Mouse (Mus musculus): ENCODE measurements at regions not wholly inside any gene's neighbourhood (a gene's known extent, or its start where the extent isn't known, plus 50 kb on each side); places are given as distances from the start of the nearest gene placed in this dataset.

DNA sequence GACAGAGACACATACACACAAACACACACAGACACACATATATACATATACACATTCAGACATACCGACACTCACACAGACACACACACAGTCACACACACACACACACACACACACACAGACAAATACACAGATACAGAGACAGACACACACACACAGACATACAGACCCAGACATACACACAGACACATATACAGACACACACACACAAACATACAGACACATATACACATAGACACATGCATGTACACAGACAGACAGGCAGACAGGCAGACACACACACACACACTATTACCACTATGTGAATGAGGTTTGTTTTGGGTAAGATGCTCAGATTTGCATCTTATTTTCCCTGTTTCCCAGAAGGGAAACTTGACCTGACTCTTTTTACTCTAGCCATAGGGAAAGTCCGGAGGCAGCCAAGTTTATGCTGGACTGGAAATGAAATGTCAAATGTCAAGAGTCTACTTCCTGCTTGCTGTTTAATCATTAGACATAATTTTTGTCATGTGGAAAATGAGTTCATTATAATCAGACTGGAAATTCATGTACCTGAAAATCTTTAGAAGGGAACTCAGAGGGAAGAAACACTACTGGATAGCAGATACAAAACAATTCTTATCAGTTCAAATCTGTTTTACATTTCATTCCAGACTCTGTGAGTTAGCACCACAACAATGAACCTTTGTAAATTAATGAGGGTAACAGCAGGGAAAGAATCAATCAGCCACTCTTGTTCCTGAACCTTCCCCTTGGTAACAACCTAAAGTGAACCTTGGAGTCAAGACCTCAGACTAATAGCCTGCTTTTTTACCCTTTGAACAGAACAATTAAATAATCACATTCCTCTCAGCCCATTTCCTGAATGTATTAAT, 651.1 kb downstream of the Gsdmc2 start:
- ATAC-seq (ENCODE audit: poor library complexity, severe bottlenecking): no peak

DNA sequence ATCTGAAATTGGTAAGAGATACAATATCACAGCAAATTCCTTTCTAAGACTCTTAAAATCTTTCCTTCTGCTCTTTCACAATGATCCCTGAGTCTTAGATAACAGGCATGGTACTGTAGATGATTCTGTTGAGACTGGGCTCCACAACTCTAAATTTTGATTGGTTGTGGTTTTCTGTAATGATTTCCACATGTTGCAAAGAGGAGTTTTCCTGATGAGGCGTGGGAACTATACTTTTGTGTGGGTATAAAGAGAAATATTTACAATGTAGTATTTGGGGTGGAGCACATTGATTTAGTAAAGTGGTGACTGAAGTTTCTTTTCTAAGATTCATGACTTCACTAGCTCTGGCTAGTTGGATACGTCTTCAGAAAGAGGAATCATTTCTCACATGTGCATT, 653.2 kb downstream of the Gsdmc2 start:
- no peak for ATAC-seq (ENCODE audit: poor library complexity, severe bottlenecking)

DNA sequence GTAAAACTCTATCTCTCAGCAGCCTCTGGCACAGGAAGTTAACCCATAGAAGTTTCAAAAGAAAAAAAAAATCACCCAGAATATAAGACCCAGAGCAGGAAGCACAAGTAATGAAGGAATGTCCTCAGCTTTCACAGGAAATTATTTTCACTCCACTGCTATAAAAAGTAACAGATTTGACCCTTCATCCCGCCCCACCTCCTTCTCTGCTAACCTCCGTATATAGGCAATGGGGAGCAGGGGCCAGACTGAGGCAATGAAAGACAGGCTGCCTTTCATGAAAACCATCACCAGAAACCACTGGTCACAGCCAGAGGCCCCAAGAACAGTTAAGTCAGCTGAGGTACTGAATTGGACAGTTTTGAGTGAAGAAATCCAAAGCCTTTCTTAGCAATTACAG, 654.9 kb downstream of the Gsdmc2 start:
- no peak for ATAC-seq (ENCODE audit: poor library complexity, severe bottlenecking)

DNA sequence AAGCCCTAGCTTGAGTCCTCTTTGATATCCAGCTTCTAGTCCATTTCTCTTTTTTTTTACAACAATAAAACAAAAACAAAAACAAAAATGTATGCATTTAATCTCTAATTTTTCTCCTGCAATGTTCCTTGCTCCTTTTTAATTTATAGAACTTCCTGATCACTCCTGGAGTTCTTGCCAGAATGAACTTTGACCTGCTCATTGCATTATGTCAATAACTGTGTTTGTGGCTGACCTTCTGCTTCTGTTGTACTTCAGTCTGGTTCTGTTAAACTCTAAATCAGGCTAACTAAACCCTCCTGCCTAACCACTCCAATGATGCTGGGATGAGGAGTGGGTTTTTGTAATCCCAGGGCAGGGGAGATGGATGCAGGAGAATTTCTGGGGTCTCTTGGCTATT, 674.0 kb downstream of the Gsdmc2 start:
- ATAC-seq (ENCODE audit: poor library complexity, severe bottlenecking): no peak

DNA sequence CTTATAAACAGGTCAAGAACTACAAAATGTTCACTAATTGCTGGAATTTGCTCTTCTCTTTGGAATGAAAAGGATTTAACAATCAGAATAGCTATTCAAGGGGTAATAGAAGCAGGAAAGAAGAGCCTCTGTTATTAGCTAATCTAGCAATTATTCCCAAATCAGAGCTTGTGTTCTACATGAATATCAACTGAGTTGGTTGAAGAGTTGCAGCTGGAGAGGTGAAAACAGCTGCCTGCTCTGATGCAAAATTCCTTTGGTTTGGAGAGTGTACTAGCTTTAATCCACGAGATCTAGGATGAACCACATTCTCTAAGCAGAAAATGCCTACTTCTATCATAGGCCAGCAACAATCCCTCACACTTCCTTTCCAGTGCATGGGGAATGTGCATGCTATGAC, 674.8 kb downstream of the Gsdmc2 start:
- ATAC-seq (ENCODE audit: poor library complexity, severe bottlenecking): no peak

DNA sequence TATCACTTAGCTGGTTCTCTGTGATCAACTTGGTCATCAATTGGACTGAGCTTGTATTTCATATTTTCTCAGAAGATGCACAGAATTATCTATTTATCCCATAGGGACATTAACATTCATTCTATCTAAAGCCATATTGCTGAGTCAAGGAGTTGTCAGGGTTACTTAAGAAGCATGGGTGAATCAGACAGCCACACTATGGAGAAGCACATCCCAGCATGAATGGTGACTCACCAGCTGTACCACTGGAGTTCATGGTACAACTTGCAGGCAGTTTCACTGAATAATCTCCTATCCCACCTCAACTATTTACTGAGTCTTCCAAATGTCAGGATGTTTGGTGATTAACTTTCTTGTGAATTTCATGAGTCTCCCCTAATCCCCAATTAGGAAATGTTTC, 678.6 kb downstream of the Gsdmc2 start:
- no peak for ATAC-seq (ENCODE audit: poor library complexity, severe bottlenecking)

DNA sequence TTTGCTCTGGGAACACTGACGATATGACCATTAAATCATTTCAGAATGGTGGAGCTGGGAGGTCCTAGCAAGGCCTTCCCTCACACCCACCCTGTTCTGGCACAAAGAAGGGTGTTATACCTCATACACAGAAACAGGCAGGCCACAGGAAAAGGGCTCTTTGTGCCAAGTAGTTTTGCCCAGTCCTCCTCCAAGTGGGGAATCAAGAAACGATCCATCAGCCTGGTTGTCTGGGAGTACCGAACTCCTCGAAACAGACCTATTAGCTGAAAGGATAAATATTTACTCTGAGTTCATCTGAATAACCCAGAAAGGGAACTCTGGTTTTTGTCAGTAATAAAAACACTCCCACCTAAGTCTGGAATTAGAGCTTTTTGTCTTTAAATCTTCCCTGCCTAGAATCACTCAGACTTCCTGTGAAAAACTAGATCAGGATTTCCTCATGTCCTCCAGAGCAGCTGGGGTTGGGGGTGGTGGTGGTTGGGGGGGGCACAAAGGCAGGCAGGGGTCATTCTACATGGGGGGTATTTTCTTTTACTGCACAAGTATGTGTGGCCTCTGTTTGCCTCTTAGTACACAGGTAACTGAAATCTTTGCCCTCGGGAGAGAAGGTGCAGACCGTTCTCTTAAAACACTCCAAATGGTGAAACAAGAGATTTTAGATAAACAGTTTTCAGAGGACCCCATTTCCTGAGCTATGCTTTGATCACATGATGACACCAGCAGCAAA, 681.3 kb downstream of the Gsdmc2 start:
- no peak for ATAC-seq (ENCODE audit: poor library complexity, severe bottlenecking)

DNA sequence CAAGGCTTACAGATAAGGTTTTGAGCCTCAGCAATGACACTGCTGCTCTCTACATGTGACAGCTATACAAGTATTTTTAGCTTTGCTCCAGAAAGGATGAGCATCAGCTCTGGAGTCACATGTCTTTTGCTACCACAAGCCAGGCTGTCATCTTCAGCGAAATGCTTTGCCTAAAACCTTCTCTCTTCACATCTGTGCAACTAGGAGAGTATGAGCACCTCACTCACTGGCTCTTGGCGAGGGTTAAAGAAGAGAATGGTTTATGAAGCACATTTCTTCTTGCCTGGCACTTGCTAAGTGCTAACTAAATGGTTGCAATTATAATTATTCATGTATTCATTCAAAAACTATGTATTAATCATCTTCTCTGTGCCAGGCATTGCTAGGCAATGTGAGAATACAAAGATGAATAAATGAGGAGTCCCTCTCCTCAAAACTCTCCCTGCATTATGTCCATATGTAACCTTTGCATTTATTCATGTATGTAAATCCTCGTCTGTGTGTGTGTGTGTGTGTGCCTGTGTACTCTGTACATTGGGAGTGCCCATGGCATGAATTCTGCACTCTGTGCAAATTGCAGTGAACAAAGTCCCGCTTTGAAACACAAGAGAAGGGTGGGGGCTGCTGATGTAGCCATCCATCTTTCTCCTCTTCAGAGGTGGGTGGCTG, 682.0 kb downstream of the Gsdmc2 start:
- no peak for ATAC-seq (ENCODE audit: poor library complexity, severe bottlenecking)

DNA sequence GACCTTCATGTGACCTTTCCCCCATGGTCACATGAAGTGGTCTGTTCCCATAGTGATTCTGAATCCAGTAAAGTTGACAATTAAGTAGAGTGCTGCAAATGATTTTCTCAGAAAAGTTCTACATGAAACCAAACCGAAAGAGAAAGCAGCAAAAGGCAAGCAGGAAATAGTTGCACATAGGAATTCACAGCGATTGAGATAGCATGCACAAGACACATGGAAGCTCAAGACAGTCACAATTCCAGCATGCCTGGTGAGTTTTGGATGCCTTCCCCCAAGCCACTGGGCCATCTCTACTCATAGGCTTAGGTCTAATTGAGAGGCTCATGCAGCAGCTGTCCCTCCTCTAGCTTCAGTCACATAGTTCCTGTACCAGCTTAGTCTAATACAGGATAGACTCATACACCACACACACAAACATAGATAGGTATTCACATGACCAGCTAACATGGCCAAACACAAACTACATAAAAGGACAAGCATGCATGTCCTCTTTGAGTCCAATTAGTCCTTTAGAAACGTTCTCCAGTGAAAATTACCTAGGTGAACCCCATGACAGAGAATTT, 721.8 kb downstream of the Gsdmc2 start:
- ATAC-seq (ENCODE audit: poor library complexity, severe bottlenecking): no peak

DNA sequence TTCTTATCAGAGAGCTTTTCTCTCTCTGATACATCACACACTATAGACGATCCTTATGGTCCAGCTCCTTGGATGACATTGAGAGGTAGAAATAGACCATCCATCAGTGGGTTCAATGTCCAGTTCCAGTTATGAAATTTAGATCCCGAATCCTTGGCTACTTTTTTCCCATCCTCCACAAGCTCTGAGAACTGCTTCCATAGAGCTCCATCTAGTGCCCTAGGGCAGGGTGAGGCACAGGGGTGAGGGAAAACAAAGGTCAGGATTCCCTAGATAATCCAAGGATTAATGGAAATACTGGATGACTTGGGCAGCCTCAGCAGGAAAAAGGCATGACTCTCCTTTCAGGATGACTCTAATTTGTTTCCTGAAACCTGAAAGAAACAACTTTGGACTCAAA, 732.1 kb downstream of the Gsdmc2 start:
- no peak for ATAC-seq (ENCODE audit: poor library complexity, severe bottlenecking)

DNA sequence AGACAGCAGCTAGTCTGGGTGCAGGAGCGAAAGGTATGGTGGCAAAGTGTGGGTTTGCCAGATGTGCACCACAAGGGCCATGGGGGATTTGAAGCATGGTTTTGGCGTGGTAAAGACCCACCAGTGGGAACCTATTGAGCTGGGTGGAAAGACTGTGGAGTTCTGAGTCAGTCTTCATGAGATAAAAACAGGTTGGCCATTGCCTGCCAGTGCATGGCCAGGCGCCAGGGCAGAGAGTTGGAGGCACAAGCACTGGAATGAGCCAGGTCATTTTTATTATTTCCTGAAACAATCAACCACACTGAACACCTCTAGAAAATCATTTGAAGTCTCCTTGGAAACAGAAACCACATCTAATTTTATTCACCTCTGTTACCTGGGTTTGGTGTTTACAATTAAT, 744.9 kb downstream of the Gsdmc2 start:
- ATAC-seq (ENCODE audit: poor library complexity, severe bottlenecking): no peak

DNA sequence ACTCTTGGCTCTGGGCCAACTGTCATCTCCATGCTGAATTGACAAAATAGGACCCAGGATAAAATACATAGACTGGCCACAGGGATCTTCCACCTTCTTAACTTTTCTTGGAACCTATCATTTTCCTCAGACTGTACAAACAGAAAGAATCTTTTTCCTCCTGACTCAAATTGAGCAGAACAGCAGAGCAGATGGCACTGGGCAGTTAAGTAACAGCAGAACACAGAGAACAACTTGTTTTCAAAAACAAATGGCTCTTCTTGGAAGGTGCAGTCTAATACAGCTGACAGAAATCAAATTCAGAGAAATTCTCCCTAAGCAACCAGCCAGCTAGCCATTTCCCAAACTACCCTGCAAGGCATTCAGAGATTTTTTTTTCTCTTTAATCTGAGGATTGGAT, 763.0 kb downstream of the Gsdmc2 start:
- ATAC-seq (ENCODE audit: poor library complexity, severe bottlenecking): no peak

DNA sequence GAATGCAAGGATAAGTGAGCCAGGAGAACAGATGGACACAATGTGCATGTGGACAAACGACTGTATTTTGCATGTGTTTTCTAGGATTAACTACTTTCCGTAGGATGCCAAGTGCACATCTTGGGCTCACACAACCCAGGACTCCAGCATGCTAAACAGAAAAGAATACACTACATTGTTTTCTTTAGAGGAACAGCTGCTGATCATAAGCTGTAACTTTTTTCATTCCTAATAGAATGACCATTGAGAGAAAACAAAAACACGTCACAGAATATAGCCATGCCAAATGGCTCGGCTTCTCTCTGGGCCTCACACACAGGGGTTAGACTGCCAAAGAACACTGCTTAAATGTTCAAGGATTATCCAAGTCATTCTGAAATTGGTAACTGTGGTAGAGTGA, 765.2 kb downstream of the Gsdmc2 start:
- no peak for ATAC-seq (ENCODE audit: poor library complexity, severe bottlenecking)

DNA sequence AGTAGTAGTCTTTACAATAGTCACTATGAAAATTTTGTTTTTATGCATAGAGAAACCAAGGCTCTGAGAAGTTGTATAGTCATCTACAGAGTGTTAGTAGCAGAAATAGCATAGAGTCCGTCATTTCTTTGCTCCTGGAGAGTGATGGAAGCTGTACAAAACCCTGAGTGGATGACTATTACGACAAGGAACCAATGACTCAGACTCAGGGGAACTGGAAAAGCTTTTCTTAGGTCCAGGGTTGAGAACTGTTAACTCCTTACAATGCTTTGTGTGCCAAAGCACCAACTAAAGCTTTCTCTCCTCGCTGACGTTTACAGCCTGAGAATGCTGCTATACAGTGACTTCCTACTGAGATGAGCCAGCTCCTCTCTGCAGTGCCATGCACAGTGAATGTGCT, 773.1 kb downstream of the Gsdmc2 start:
- ATAC-seq (ENCODE audit: poor library complexity, severe bottlenecking): no peak

DNA sequence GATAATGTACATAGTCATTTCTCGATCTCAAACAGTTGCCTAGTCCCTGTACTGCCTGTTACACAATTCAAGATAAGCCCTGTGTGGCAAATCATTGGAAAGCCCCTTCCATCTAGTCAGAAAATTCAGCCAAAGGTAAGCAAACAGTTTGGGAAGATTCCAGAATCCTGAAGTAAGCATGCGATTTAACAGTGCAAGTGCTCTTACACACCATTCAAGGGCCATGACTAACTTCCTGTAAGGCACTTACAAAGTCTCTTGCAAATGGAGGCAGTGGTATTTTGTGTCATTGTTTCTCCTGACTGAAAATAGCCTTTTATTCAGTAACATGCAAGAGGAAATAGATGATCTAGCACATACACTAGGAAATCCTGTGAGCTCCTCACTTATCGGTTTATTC, 777.9 kb downstream of the Gsdmc2 start:
- ATAC-seq (ENCODE audit: poor library complexity, severe bottlenecking): no peak

DNA sequence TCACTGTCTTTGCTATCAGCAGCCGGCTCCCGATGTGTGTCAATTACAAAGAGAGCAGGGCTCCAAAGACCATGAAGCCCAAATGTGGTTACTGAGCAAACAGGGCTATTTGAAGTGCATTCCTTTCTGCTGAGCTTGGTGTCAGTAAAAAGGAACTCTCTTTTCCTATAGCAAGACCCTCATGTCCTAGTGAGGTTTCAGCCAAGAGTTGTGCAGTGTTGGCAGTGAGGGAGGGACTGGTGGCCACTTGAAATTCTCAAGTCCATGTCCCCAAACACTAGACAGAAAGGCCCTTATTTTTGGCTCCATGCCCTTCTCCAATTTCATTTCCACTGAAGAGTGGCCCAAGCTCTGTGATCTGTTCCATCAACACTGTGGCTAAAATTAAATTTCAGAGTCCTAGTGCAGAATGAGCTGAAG, 778.9 kb downstream of the Gsdmc2 start:
- no peak for ATAC-seq (ENCODE audit: poor library complexity, severe bottlenecking)

DNA sequence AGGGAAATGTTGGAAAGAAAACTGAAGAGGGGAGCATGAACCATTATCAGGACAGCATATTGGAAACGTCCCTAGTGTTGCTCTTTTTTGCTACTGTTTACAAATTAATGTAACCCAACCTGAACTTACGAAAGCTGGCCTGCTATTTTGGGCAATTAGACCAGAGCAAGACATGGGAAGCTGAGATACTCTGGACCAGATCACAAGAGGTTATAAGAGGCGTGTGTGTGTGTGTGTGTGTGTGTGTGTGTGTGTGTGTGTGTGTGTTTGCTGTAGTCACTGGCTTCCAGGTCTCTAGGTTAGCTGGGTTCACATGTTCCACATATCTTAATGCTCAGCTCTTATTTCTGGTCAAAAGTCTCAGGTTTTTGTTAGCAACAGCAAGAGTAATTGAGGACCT, 783.1 kb downstream of the Gsdmc2 start:
- no peak for ATAC-seq (ENCODE audit: poor library complexity, severe bottlenecking)

DNA sequence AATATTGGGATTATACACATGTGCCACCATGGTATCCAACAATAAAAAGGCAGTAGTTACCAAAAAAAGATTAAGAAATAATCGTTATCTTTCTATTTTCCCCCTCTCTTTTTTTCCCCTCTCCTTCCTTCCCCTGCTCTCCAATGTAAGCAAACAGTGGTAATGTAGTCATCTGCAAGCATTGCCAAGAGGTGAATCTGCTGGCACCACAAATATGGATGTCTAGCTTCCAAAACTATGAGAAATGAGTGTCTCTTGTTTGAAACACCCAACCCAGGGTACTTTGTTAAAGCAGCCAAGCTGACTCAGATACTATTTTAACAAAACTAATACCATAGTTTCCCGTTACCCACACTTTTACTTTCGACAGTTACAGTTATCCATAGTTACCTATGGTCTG, 784.2 kb downstream of the Gsdmc2 start:
- ATAC-seq (ENCODE audit: poor library complexity, severe bottlenecking): no peak

DNA sequence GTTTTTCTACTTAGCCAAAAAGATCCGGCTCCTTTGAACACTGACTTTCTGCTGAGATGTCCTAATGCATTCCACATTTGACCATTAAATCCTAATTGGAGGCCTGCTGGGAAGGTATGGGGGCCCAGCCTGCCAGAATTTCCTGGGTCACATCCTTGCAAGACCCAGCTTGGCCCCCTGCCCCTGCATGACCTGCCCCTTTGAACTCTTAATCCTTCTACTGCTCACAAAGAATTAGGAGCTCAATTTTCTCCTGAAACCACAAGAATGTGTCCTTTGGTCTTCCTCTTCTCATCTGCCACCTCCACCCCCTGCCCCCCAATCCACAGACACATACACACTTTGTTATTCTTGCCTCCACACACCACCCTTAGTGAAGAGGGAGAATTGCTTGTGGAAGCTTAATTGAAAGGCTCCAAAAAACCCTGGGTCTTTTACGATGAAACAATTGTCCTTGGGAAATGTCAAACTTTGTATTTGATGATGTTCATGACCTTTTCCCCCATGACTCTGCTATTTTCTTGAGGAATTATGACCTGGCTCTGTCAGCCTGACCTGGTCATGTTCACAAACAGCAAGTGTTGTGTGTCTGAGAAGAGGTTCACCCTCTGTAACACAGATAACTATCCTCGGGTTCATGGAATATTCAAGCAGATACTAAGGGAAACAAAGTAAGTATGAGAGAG, 792.3 kb downstream of the Gsdmc2 start:
- no peak for ATAC-seq (ENCODE audit: poor library complexity, severe bottlenecking)

DNA sequence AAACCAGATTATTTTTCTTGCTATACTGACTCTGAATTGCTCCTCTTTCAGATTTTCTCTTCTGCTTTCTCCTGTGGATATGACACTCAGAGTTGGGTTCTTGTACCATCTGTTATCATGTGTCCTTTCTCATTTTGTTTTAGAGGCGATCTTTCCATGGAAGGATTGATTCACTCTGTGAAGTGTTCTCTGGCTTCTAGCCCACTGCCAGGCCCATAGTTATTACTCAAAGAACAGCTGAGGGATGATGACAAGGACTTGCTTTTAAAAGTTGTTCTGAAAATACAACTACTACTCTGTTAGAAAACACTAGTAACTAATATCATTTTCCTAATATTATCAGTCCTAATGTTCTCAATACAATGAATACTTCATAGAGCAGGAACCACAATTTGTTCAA, 794.9 kb downstream of the Gsdmc2 start:
- no peak for ATAC-seq (ENCODE audit: poor library complexity, severe bottlenecking)

DNA sequence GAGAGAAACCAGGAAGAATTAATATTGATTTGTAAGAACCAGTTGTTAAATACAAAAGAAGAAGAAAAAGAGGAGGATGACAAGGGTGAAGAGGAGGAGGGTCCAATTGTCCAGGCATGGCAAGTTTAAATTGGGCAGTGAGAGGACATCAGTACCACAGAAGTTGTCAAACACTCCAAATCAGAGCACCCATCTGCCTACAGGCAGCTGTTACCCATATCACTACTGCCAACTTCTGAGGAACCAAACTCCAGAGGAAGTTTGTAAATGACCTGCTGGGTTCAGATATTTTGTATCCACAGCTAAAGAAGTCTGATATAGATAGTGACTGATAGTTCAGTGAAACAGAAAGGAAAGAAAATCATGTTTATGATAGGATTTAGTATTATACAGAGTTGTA, 802.6 kb downstream of the Gsdmc2 start:
- no peak for ATAC-seq (ENCODE audit: poor library complexity, severe bottlenecking)
